Mouse (Mus musculus) E14TG2a.4 (cell line): Measurements from ENCODE around the gene Tns2.

Source experiments
- CTCF ChIP-seq: conservative IDR thresholded peaks from 2 replicates; pipeline ENCODE4 v1.5.1; 2014; ENCODE audit warnings: low read length
- NANOG ChIP-seq: IDR thresholded peaks from 2 replicates; pipeline ENCODE4 v1.6.1; 2014; ENCODE audit warnings: borderline replicate concordance, low read length, mixed read lengths
- POU5F1 ChIP-seq: IDR thresholded peaks from 2 replicates; pipeline ENCODE4 v1.6.1; 2014; ENCODE audit warnings: low read length, borderline replicate concordance

DNA sequence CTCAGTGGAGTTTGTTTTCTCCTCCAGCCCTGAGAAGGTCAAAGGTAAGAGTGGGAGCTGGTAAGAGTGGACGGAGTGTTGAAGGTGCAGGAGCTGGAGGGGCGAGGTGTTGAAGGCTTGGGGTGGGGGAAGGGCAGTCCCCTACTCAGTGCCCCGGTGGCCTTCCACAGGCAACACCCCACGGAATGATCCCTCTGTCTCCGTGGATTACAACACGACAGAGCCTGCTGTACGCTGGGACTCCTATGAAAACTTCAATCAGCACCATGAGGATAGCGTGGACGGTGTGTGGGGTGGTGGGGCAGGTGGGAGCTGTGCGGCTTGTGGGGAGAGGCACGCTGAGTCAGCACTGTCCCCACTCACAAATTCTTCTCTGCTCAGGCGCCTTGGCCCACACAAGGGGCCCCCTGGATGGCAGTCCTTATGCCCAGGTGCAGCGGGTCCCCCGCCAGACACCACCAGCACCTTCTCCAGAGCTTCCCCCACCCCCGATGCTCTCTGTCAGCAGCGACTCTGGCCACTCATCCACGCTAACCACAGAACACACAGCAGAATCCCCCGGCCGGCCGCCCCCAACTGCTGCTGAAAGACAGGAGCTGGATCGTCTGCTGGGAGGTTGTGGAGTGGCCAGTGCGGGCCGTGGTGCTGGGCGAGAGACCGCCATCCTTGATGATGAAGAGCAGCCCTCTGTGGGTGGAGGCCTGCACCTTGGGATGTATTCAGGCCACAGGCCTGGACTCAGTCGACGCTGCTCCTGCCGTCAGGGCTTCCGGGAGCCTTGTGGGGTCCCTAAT lies 10.7 kb downstream of the Tns2 start:
- no peak for TF ChIP-seq CTCF
- no peak for TF ChIP-seq POU5F1
- TF ChIP-seq NANOG = no peak
